Mouse (Mus musculus) embryonic facial prominence, embryonic 10.5 days (tissue): ENCODE results near the gene Olfr1281. TPM values are rescaled to one million over a fixed set of nuclear protein-coding genes. Genes with fewer than 3 reads are reported as not detected.
"Not testable (repeated sequence)": the region's sequence is repeated elsewhere in the genome, so short reads cannot be mapped to it uniquely, and the experiment has no call there.

Source experiments
- DNase-seq: peaks from one replicate; pipeline ENCODE4 v3.0.0-alpha.2; 2017; ENCODE audit warnings: low spot score
- H3K27ac ChIP-seq: fragments of 300-500 bp; sonication (generic); replicated peaks from 2 replicates; pipeline ENCODE4 v1.5.1; 2016; ENCODE audit warnings: mild to moderate bottlenecking
- H3K27me3 ChIP-seq: fragments of 300-500 bp; sonication (generic); replicated peaks from 2 replicates; pipeline ENCODE4 v1.6.1; 2016; ENCODE audit warnings: low read depth, mild to moderate bottlenecking; ENCODE audit not compliant: poor library complexity, severe bottlenecking
- H3K36me3 ChIP-seq: fragments of 300-500 bp; sonication (generic); replicated peaks from 2 replicates; pipeline ENCODE4 v1.6.1; 2016; ENCODE audit warnings: mild to moderate bottlenecking, moderate library complexity
- H3K4me1 ChIP-seq: fragments of 300-500 bp; sonication (generic); 2 replicates; pipeline ENCODE4 v1.6.1; 2016
- H3K4me3 ChIP-seq: fragments of 300-500 bp; sonication (generic); 2 replicates; pipeline ENCODE4 v1.5.1; 2016; ENCODE audit warnings: mild to moderate bottlenecking, moderate library complexity
- H3K9me3 ChIP-seq: fragments of 300-500 bp; sonication (generic); 2 replicates; pipeline ENCODE4 v1.6.1; 2016; ENCODE audit warnings: mild to moderate bottlenecking
- WGBS: fragments of 180-500 bp; shearing (Covaris S2); methylation state at CpG from one replicate; pipeline ENCODE4 v1.1.7; 2016; 5-methylcytosine and 5-hydroxymethylcytosine counted together
- polyA plus RNA-seq: library from polyadenylated mRNA; unstranded; fragments of >200 nt; fragmentation: Nextera tagmentation; extraction: Ambion mirVana; gene quantifications from 2 replicates; pipeline ENCODE4 v1.2.1, GENCODE M21; 2016

The Olfr1281 gene
- polyA plus RNA-seq: not detected in 2 replicates

DNA sequence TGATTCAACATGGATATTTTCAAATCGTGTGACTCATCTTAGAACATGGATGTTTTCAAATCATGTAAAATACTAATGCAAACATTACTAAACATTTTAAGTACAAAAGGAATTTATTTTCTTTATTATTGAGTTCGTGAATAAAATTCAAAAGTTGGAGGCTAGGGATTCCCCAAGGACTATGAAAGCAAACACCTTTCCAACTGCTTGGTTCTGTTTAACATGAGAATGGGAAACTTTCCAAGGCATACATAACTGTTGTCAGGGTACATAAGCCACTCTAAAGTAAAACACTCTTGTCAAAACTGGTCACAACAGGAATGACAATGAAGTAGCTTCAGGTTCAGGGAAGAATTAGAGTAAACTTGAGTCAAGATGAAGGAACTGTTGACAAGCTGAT lies at the start of gene Olfr1281:
Gene Olfr1281 (plus strand): TSS at position 301 of the 400 bp plus-strand sequence.
- Histone ChIP-seq H3K27me3 (no peaks in the 10 kb centered on the region), H3K9me3 (no peaks in the 10 kb centered on the region), H3K27ac (no peak within 1 kb of the TSS), H3K36me3 (no peaks in the 10 kb centered on the region), H3K4me1 (no peaks in the 10 kb centered on the region), H3K4me3 (no peak within 1 kb of the TSS)
- WGBS: 83% methylated on average over 2 of the region's 2 CpGs
- no peak for DNase-seq

DNA sequence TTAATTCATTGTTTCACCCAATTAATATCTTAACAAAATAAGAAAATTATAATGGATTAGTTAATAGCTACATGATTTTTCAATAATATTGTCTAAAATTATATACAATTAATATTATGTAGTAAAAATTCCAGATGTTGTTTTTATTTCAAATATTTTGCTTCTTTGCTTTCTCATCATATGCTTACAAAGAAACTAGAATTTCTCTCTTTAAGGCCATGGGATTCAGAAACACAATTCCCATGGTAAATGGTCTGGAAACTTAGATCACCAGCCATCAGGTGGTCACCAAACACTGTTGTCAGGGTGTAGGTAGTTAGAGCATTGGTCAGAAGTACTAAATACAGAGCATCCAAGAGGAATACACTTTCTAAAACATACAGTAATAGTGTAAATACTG lies 36.5 kb upstream of the Olfr1281 start, which contains the start of gene Olfr1278:
Gene Olfr1278 (plus strand): TSS at position 301 of the 400 bp plus-strand sequence.
- no peaks in the 10 kb centered on the region for H3K27me3 ChIP-seq
- no peak within 1 kb of the TSS for H3K4me3 ChIP-seq
- H3K9me3 ChIP-seq: no peaks in the 10 kb centered on the region
- H3K27ac ChIP-seq: no peak within 1 kb of the TSS
- DNase-seq: no peak
- H3K36me3 ChIP-seq: no peaks in the 10 kb centered on the region
- H3K4me1 ChIP-seq: no peaks in the 10 kb centered on the region

DNA sequence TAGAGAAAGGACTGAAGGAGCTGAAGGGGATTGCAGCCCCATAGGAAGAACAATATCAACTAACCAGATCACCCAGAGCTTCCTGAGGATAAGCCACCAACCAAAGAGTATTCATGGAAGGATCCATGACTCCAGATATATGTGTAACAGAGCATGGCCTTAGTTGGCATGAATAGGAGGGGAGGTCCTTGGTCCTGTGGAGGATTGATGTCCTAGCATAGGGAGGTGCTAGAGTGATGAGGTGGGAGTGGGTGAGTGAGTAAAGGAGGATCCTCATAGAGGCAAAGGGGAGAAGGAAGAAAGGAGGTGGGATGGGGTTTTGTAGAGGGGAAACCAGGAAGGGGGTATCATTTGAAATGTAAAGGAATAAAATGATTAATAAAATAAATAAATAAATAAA lies 27.8 kb upstream of the Olfr1281 start:
- no peak overlapping the region for H3K4me3 ChIP-seq
- no peaks in the 10 kb centered on the region for H3K27me3 ChIP-seq
- DNase-seq: no peak
- H3K36me3 ChIP-seq: no peaks in the 10 kb centered on the region
- no peak overlapping the region for H3K27ac ChIP-seq
- no peaks in the 10 kb centered on the region for H3K9me3 ChIP-seq
- H3K4me1 ChIP-seq: no peaks in the 10 kb centered on the region

DNA sequence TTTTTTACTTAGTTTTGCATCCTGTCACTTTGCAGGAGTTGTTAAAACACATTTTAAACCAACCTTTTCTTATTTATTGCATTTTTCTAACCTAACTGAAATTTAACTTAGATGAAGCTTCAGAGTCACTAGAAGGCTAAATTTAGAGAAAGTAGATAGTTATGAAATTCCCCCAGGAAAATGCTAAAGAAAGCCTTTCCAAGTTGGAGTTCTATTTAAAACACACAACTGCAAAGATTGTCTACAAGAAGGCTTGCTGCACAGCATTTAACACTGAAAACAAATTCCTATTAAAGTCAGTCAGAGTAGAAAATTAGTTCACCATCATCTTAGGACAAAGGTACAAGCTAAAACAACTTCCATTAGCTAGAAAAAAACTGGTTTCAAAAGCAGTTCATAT lies 25.9 kb upstream of the Olfr1281 start, which contains the start of gene Olfr1279:
Gene Olfr1279 (plus strand): TSS at position 262 of the 400 bp plus-strand sequence.
- DNase-seq: no peak
- H3K4me1 ChIP-seq: no peaks in the 10 kb centered on the region
- H3K27ac ChIP-seq: no peak within 1 kb of the TSS
- H3K27me3 ChIP-seq: no peaks in the 10 kb centered on the region
- H3K4me3 ChIP-seq: no peak within 1 kb of the TSS
- H3K9me3 ChIP-seq: no peaks in the 10 kb centered on the region
- no peaks in the 10 kb centered on the region for H3K36me3 ChIP-seq

DNA sequence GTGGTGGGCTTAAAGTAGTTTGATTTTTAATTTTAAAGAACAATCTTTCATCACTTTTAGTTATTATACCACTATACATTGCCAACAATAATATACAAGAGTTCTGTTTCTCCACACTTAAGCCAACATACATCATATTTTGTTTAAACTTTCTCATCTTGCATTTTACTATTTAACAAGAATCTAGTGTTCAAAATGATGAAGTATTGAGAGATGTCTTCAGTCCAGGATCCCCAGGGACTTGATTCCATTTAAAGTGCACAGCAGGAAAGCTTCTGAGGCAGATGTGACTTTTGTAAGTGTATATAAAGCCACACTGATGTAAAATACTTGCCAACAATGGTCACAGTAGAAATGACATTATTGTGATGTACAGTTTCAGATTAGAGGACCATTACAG lies 12.6 kb upstream of the Olfr1281 start, which contains the start of gene Olfr1280:
Gene Olfr1280 (plus strand): TSS at position 301 of the 400 bp plus-strand sequence.
- H3K27ac ChIP-seq: no peak within 1 kb of the TSS
- no peaks in the 10 kb centered on the region for H3K27me3 ChIP-seq
- DNase-seq: no peak
- H3K4me1 ChIP-seq: no peaks in the 10 kb centered on the region
- no peak within 1 kb of the TSS for H3K4me3 ChIP-seq
- no peaks in the 10 kb centered on the region for H3K9me3 ChIP-seq
- no peaks in the 10 kb centered on the region for H3K36me3 ChIP-seq

DNA sequence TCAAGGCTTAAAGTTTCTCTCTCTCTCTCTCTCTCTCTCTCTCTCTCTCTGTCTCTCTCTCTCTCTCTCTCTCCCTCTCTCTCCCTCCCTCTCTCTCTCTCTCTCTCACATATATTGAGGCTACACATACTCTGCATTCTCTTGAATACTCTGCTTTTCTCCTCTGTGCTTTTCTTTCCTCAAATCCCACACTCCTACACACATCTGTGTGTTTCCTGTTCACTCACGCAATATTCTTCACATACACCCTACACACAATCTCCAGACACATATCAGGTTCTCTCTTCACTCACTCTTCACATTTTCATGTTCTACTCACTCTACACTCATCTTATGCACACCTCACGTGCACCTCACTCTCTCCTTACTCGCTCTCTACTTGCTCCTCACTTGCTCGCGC lies 7.4 kb downstream of the Olfr1281 start:
- WGBS: 87% methylated on average over 5 of the region's 5 CpGs
- not testable (repeated sequence) for H3K9me3 ChIP-seq

DNA sequence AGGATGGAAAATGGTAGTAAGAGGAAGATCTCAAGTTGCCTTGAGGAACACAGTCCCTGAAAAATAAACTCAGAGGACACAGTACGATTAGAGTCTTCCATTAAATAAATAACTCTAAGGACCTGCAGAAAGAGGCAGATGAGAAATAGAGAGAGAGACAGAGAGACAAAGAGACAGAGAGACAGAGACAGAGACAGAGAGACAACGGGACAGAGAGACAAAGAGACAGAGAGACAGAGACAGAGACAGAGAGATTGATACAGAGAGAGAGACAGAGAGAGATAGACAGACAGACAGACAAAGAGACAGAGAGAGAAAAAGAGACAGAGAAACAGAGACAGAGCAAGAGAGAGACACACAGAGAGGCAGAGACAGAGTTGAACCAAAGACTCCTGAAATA lies 9.7 kb downstream of the Olfr1281 start, which contains the start of gene Olfr1282:
Gene Olfr1282 (minus strand): TSS at position 101 of the 400 bp plus-strand sequence.
- no peak within 1 kb of the TSS for H3K4me3 ChIP-seq
- DNase-seq: no peak
- H3K27me3 ChIP-seq: no peaks in the 10 kb centered on the region
- H3K9me3 ChIP-seq: no peaks in the 10 kb centered on the region
- no peaks in the 10 kb centered on the region for H3K4me1 ChIP-seq
- 73% methylated on average over 2 of the region's 2 CpGs for WGBS
- H3K36me3 ChIP-seq: no peaks in the 10 kb centered on the region
- no peak within 1 kb of the TSS for H3K27ac ChIP-seq

More for the DNA sequence above, 7.4 kb downstream of the Olfr1281 start:
- not testable (repeated sequence) for H3K36me3 ChIP-seq, H3K4me3 ChIP-seq, H3K4me1 ChIP-seq, DNase-seq, H3K27ac ChIP-seq, H3K27me3 ChIP-seq

DNA sequence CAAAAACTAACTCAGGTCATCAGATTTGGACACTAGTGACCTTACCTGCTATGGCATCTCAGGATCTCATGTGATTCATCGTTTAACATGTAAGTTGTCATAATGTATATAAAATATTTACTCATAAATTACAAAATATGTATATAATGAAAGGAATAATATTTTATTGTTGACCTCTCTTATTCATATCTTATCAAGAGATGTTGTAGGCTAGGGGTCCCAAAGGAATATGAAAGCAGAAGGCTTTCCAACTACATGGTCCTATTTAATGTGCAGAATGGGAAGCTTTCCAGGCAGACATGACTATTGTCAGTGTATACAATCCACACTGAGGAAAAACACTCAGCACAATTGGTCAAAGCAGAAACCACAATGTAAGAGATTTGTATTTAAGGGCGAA lies 40.2 kb downstream of the Olfr1281 start, which contains the start of gene Olfr1283:
Gene Olfr1283 (plus strand): TSS at position 301 of the 400 bp plus-strand sequence.
- H3K27ac ChIP-seq: no peak within 1 kb of the TSS
- no peaks in the 10 kb centered on the region for H3K36me3 ChIP-seq
- WGBS: 72% methylated on average over 2 of the region's 2 CpGs
- H3K4me1 ChIP-seq: no peaks in the 10 kb centered on the region
- DNase-seq: no peak
- H3K9me3 ChIP-seq: no peaks in the 10 kb centered on the region
- H3K27me3 ChIP-seq: no peaks in the 10 kb centered on the region
- no peak within 1 kb of the TSS for H3K4me3 ChIP-seq

DNA sequence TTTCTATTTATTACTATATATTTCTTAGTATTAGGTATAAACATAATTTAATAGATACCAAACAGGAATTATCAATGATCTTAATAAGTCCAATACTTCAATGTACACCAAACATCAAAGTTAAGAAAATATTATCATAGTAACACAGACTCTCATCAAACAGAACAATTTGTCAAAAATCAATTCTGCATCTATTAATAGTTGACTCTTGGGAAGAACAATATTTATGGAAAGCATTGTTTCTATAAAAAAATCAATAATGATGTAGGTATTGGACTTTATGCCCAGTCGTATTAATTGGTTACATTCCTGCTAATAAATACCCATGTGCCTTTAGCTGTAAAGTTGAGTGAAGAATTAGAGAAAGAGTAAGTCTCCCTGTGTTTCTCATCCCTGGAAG lies 48.9 kb downstream of the Olfr1281 start, which contains the start of gene Olfr1284:
Gene Olfr1284 (plus strand): TSS at position 301 of the 400 bp plus-strand sequence.
- H3K27ac ChIP-seq: no peak within 1 kb of the TSS
- H3K36me3 ChIP-seq: no peaks in the 10 kb centered on the region
- no peaks in the 10 kb centered on the region for H3K27me3 ChIP-seq
- H3K4me1 ChIP-seq: no peaks in the 10 kb centered on the region
- DNase-seq: no peak
- H3K4me3 ChIP-seq: no peak within 1 kb of the TSS
- H3K9me3 ChIP-seq: no peaks in the 10 kb centered on the region
- WGBS: 91% methylated on average over 1 of the region's 1 CpGs

Other genes with a start within 250 kb of the Olfr1281 start
- not detected in 2 replicates for gene Gm13941, start 220.5 kb upstream of the Olfr1281 start, polyA plus RNA-seq
- not detected in 2 replicates for gene Gm15130, start 173.6 kb upstream of the Olfr1281 start, polyA plus RNA-seq
- gene 4930430A15Rik, start 96.9 kb upstream of the Olfr1281 start, polyA plus RNA-seq: not detected in 2 replicates
- gene Olfr1275, start 91.2 kb upstream of the Olfr1281 start, polyA plus RNA-seq: not detected in 2 replicates
- not detected in 2 replicates for gene Olfr1276, start 72.0 kb upstream of the Olfr1281 start, polyA plus RNA-seq
- gene Olfr1277, start 52.4 kb upstream of the Olfr1281 start, polyA plus RNA-seq: not detected in 2 replicates
- not detected in 2 replicates for gene Olfr1278, start 36.4 kb upstream of the Olfr1281 start, polyA plus RNA-seq
- not detected in 2 replicates for gene Olfr1279, start 25.9 kb upstream of the Olfr1281 start, polyA plus RNA-seq
- not detected in 2 replicates for gene Olfr1280, start 12.5 kb upstream of the Olfr1281 start, polyA plus RNA-seq
- gene Olfr1282, start 9.6 kb downstream of the Olfr1281 start, polyA plus RNA-seq: not detected in 2 replicates
- not detected in 2 replicates for gene Olfr1283, start 40.3 kb downstream of the Olfr1281 start, polyA plus RNA-seq
- gene Olfr1284, start 49.0 kb downstream of the Olfr1281 start, polyA plus RNA-seq: not detected in 2 replicates
- gene Olfr1286, start 96.6 kb downstream of the Olfr1281 start, polyA plus RNA-seq: not detected in 2 replicates
- not detected in 2 replicates for gene Olfr1287, start 122.6 kb downstream of the Olfr1281 start, polyA plus RNA-seq
- not detected in 2 replicates for gene Olfr1288, start 147.6 kb downstream of the Olfr1281 start, polyA plus RNA-seq
- not detected in 2 replicates for gene Olfr1289, start 154.3 kb downstream of the Olfr1281 start, polyA plus RNA-seq
- not detected in 2 replicates for gene Olfr1290, start 167.3 kb downstream of the Olfr1281 start, polyA plus RNA-seq
- not detected in 2 replicates for gene Olfr1291-ps1, start 170.7 kb downstream of the Olfr1281 start, polyA plus RNA-seq
- not detected in 2 replicates for gene Olfr1293-ps, start 198.7 kb downstream of the Olfr1281 start, polyA plus RNA-seq
- not detected in 2 replicates for gene Olfr1294, start 213.8 kb downstream of the Olfr1281 start, polyA plus RNA-seq
- not detected in 2 replicates for gene Olfr1295, start 243.2 kb downstream of the Olfr1281 start, polyA plus RNA-seq